Mouse (Mus musculus) liver, embryonic 14.5 days (tissue): Measurements from ENCODE around the gene Lcp1.

Experiments used
- CTCF ChIP-seq: IDR thresholded peaks from 2 replicates; pipeline ENCODE4 v1.5.1; 2016; ENCODE audit warnings: antibody characterized with exemption, low read depth, control low read depth
- EP300 ChIP-seq: IDR thresholded peaks from 2 replicates; pipeline ENCODE4 v1.6.1; 2016; ENCODE audit warnings: antibody characterized with exemption, low read depth

GRCm38 (mm10) chr14:75148229-75148628 is 17.3 kb downstream of the Lcp1 start:
- TF ChIP-seq CTCF, result no peak
- TF ChIP-seq EP300, result no peak
